Mouse (Mus musculus) natural killer cell, adult 2 months (primary cell): ENCODE data around the gene Tomt.
"Not testable (repeated sequence)": the region's sequence is repeated elsewhere in the genome, so short reads cannot be mapped to it uniquely, and the experiment has no call there.

Source experiments
- DNase-seq, 2 experiments: peaks; one replicate each; pipeline ENCODE4 v3.0.0; 2022; ENCODE audit warnings: low spot score in 2 of 2

Tomt gene

DNA sequence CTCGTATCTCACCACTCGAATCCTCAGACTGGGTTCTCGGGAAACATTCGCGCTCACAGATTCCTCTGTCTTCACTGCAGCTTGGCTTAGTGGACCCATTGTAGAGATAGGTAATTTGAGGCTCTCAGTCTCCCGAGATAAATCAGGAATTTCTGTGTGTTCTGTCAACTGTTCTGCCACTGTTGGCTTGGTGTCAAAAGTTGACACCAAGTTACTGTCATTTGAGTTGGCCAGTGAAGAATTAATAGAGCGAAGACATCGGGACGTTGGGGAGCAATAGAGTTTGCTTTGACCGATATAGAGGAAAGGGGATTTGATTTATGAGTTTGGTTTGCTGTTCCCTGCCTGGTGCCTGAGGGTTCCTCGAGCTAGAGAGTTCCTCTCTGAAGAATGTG is at the start of gene Tomt:
Gene Tomt (minus strand): TSS at position 73 of the 395 bp plus-strand sequence.
- DNase-seq = no peak

DNA sequence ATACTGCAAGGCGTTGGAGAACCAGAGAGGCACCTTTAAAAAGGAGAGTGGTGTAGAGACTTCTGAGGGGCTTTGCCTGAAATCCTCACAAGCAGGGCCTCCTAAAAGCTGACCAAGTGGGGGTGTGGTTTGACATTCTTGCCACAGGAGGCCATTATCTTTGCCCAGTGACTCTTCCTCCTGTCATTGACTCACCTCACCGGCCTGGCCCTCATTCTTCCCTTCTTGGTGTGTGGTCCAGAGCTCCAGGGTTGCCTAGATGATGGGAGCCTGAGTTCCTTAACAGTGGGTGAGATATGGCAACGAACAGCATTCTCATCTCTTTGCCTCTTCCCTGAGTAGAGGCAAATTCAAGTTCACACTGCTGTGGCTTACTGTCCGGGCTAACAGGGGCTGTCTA is 49.7 kb upstream of the Tomt start:
- DNase-seq = no peak

DNA sequence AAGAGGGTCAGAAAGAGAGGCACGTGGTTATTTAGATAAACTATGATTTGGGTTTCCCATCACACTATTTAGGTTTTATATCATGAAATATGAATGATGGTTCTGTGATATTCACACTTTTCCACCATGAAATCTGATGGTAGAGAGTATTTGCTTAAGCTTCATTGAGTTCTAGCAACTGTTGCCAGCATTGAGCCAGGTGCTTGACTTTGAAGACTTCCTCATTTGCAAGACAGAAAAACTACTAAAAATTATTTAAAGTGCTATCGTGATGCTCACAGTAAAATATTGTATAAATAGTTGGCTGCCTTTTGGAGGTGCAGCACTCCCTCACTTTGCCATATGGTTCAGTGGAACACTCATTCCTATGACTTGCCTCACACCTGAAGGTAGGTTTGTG is 49.1 kb upstream of the Tomt start:
- DNase-seq = no peak

DNA sequence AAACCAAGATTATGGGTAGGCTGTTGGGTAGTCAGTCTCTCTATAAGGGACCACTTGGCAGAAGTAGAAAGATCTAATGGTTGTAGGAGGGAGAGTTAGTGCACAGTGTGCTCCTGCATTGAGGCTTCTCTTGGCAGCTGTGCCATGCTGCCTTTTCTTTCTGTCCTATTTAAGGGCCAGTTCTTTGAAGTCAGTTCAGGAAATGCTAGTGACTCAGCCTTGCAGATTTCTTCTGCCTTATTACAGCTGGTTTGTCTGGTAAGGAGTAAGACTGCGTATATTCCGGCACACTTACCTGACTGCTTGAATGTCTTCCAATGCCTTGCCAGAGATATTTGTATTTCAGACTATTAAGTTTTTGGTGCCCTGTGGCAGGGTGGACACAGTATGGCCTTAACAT is 48.0 kb upstream of the Tomt start:
- no peak for DNase-seq

DNA sequence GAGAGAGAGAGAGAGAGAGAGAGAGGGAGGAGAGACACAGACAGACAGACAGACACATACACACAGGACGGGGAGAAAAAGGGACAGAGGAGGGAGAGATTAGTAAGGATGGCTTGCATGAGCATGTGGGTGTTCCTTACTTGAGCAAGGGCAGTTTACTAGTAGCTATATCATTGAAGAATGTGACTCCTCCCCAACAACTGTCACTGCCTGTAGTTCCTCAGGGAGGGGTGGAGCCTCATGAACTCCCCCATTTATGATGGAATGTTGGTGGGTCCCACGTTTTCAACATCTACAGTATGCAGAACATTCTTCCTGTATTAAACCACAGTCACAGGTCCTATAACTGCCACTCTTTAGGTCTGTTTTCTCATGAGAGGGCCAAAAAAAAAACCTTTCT is 45.9 kb upstream of the Tomt start:
- DNase-seq = no peak

DNA sequence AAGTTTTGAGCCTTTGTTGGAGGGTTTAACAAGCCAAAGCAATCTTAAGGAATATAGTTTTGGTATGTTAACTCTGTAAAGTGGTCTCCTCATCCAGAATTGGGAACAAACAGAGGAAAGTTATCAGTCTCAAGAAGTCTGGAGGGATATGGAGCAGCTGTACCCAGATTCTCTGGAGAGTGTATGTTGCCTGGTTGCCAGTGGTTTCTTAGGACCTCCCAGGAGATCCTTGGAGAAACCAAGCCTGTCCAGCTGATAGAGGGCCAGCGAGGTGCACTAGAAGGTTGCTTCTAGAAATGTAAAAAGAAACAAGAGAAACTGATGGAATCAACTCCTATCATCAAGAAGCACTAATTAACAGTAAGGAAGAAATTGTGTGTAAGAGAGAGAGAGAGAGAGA is 45.5 kb upstream of the Tomt start:
- no peak for DNase-seq

DNA sequence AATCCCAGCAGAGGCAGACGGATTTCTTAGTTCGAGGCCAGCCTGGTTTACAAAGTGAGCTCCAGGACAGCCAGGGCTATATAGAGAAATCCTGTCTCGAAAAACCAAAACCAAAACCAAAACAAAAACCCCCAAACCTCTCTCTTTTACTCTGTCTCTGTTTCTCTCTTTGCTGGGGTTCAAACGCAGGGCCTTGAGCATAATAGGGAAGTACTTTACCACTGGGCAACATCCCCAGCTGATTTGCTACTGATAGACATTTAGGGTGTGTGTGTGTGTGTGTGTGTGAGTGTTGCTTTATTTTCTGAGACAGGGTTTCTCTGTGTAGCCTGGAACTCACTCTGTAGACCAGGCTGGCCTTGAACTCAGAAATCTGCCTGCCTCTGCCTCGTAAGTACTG is 42.8 kb upstream of the Tomt start:
- DNase-seq = not testable (repeated sequence)

DNA sequence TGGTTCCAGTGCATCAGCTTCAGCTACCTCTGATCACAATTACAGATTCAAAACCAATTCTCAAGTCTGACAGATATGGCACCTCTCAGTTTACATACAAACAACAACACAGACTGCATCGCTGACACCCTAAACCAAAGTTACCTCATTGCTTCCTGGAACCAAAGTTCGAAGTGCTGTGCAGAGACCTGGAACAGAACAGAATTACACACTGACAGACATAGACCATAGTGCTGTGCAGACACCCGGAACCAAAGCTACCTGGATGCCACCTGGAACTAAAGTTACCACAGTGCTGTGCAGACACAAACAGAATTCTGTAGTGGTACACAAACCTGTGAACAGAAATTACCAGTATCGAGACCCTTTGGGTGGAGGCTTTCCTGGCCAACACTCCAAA is 33.6 kb upstream of the Tomt start:
- DNase-seq = no peak

DNA sequence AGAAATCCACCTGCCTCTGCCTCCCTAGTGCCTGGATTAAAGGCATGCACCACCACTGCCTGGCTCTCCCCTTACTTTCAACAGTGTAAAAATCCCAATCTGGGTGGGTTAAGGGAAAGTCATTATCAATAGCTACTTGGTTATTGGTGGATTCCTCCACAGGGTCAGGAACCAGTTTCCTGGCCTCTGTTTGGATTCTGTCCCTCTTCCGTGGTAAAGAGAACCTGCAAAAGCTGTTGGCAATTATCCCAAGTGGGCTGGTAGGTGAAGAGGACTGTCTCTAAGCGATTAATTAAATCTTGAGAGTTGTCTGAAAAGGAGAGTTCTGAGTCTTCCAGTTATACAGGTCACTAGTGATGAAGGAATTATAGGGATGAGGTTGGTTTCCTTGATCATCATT is 32.2 kb upstream of the Tomt start:
- DNase-seq = no peak

DNA sequence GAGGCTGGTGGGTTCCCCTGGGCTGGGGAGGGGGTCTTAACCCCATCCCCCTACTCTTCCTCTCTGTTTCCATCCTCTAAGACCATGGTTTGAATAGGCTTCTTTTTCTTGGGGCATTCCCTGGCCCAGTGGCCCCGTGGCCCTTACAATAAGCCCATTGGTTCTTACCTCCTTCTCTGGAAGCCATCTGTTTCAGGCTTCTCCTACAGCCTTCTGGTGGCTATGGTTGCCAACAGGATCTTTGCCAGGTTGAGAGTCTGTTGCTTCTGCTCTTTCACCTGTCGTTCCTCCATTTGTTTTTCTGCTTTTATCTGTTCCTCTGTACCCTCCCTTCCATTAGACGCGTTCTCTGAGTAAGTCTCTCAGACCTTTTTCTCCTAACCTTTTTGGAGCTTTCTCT is 31.4 kb upstream of the Tomt start:
- no peak for DNase-seq

DNA sequence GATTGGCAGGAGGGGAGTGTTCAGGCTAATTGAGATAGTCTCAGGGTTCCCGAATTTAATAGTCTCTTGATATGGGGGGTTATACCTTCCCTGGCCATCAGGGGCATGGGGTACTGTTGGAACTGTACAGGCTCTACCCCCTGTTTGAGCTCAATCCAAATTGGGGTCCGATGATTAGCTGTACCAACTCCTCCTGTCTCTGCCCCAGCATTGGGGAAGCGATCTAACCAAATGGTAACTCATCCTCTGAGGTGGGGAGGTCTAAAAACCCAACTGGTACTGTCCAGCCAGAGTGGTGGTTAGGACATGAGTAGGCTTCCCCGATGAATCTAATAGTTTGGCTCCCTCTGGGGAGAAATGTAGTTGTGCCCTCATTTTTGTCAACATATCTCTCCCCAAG is 30.8 kb upstream of the Tomt start:
- DNase-seq = no peak

DNA sequence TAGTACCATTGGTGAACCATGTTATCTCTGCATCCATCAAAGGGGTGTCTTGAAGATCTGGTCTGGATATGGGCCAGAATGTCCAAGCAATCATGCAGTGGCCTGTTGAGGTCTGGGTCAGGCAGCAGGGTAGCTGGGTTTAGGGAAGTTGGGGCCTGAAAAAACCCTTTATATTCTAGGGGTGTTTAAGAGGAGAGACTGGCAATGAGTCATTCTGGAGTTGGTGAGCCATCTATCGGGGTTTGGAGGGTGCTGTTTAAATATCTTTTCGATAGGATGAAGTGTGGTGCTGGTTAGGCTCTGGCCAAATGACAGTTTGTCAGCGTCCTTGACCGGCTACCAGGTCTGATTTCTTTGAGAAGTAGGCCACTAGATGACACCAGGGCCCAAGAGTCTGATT is 29.8 kb upstream of the Tomt start:
- no peak for DNase-seq

DNA sequence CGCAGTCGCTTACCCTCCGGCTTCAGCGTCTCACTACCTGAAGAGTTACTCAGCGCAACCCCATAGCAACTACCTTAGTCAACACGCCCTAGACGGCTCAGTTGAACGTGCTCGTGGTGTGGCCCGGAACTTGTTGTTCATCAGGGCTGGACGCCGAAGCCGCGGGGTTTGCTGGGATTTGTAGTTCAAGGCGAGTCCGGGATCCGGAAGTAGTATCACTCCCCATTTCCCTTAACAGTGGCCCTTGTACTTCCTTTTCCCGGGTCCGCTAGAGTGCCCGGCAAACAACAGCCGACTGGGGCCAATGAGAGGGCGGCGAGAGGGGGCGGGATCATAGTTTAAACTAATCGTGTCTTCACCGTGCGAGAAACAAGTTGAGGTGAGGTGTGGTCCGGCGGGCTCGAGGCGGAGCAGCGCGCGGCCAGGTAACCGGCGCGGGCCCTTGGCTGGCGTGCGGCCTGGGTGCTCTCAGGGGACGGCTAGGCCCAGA is 27.6 kb upstream of the Tomt start, which contains the start of the genes Lrrc51 and Numa1:
Gene Lrrc51 (minus strand): TSS at position 145 of the 490 bp plus-strand sequence.
Gene Numa1 (plus strand): TSS at position 361 of the 490 bp plus-strand sequence.
- DNase-seq = peak; percentile 94 to 96

DNA sequence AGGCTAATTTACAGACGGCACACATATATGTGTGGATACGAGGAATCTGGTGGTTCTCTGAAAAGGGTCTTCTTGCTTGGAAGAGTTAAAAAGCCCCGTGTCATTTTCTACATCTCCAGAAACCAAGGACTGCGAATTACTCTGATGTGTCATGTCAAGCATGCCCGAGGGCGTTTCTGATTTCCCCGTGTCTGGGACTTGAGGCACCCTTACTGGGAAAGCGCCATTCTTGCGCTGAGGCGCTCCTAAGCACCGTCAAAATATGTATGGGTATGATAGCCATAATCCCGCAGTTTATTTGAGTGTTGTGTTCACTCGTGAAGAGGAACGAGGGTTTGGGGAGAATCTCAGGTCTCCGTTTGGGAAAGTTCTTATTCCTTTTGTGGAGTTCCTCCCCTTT is 27.1 kb upstream of the Tomt start:
- DNase-seq = no peak

DNA sequence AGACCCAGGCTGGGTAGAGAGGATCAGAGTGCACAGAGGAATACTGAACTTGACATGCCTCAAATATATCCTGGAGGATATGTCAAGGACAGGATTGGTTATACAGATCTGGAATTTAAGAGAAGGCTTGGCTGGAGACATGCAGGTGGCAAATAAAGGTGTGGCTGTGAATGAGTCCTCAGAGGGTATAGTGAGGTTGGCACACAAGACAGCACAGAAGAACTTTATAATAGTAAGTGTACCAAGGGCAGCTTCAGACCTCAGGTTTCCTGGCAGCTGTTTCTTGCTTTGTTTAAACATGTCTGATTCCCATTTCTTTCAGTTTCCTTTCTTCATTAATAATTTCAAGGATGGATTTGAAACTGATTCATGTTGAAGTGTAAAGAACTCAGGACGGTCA is 26.4 kb upstream of the Tomt start:
- no peak for DNase-seq

DNA sequence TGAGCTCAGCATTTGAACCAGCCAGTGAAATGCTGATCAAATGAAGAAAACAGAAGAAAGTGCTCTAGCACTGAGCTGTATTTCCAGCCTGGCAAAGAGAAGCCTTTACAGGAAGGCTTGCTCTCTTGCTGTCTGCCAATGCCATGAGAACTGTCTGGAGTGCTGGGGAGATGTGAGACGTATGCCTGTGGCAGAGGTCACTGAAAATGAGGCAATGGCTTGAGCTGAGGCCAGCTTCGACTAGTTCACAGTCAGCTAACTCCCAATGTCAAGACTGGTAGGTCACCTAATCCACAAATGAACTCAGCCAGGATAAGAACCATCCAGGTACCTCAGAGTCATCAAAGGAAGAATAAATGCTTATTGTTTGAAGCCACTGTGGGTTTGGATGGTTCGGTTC is 21.9 kb upstream of the Tomt start:
- no peak for DNase-seq

DNA sequence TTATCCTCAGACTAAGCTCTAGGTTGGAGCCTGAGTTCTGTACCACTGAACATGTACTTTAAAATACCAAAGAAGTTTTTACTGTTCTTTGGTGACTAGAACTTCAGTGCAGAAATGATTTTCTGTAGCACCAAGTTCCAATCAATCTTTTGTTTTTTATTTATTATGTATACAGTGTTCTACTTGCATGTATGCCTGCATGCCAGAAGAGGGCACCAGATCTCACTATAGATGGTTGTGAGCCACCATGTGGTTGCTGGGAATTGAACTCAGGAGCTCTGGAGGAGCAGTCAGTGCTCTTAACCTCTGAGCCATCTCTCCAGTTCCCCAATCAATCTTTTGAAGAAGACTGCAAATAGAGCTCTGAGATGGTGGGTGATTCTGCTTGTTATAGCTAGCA is 19.7 kb upstream of the Tomt start:
- not testable (repeated sequence) for DNase-seq

DNA sequence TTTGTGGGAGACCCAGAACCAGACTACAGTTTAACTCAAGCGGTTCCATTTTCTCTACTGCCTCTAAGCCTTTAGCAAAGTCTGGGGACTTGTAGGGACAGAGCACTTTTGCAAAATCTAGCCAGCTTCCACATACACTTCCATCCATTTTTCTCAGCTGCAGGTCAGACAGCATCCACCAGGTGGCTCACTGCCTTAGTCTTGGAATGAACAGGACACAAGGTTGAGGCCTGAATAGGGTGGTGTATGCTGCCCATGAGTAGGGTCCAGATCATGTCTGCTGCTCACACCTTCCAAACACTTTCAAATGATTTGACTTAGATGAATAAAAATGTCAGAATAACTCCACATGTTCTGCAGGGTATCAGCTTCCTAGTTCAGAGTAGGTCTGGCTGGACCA is 11.9 kb upstream of the Tomt start:
- DNase-seq = peak in 1 of 2 experiments; percentile 55

DNA sequence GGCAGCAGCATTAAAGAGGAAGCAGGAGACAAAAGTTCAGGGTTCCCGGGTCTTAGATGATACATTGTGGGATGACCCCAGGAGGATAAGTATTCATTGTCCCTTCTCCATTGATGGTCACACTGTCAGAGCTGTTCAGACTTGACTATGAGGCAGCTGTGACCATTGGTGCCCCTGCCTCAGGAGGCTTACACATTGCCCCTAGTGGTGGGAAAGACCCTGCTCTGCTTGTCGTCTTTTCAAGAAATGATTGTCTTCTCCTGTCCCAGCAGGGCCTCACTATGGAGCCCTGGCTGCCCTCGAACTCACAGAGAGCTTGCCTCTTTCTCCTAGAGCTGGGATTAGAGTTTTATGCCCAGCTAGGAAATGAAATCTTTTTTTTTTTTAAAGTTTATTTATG is 5.8 kb upstream of the Tomt start:
- DNase-seq = peak in 1 of 2 experiments; percentile 22

DNA sequence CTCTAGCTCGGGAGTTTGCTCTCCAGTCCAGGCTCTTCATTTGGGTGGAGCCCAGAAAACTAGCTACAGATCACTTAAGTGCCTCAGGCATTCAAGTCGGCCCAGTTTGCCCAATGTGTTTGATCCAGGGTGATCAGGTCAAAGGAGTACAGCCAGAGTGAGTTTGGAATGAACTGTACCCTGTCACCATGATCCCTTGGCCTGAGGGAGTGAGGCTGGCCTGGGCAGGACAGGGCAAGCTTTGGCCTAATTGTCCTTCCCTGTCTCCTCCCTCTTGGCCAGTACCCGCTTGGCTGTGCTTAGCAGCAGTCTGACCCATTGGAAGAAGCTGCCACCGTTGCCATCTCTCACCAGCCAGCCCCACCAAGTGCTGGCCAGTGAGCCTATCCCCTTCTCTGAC is 4.0 kb upstream of the Tomt start:
- no peak for DNase-seq

DNA sequence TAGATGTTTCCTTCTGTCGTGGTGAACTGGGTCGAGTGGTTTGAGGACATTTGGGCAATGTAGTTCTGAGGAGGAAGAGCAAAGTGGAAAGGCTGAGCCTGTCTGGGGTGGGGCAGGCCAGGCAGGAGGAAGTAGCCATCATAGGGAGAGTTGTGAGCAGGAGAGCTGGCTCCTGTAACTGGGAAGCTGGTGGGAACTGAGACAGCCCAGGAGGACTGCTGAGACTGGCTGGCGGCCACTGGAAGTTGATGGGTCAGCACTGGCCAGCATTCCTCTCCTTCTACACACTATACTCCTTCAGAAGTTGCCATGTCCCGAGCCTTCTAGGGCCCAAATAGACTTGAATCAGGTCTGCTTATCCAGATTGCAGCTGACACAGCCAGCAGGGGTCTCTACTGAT is 2.2 kb upstream of the Tomt start:
- no peak for DNase-seq

DNA sequence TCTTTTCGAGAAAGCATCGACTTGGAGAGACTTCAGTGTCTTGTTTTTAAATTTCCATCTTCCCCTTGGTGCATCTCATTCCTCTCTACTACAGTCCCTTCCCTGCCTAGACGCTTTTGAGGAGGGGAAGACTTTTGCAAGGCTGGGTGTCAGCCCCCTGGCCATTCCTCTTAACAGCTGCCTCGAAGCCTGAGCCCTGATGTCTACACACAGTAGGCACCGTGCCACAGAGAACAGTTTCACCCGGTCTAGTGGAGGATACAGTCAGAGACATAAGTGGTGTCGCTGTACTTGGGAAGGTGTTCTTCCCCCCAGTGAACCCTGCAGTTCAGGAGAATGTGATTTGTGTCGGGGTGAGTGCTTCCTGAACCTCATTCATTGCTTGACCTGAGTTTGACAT is 537 bp upstream of the Tomt start:
- no peak for DNase-seq

DNA sequence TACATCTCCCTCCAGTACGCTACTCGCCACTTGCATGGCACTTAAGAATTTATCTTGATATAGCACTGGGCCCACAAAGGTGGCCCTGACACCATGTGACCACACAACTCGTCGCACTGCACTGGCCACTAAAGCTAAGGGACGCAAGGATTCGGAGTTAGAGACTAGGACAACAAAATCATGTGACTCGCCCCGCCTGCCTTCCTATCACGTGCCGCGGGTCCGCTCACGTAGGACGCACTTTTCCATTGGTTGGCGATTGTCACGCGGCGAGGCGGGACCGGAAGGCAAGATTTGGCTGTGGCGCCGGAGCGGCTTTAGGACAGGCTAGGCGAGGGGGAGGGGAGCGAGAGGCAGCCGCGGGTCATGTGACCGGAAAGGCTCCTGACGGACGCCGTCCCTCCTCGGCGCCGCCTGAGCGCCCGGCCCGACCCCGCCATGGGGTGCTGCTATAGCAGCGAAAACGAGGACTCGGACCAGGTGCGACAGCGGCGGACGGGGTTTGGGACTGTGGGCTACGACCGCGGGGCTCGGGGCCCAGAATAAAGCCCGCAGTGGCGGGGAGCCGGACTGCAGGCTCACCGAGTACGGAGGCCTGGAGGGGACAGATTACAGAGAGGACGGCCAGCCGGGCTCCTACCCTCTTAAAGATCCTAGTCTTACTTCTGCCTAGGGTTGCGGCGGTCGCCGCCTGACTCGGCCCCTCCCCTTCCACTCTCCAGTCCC is 435 bp downstream of the Tomt start, which contains the start of gene Lamtor1:
Gene Lamtor1 (plus strand): TSS at position 344 of the 726 bp plus-strand sequence.
- DNase-seq = peak; percentile 99 to 100

DNA sequence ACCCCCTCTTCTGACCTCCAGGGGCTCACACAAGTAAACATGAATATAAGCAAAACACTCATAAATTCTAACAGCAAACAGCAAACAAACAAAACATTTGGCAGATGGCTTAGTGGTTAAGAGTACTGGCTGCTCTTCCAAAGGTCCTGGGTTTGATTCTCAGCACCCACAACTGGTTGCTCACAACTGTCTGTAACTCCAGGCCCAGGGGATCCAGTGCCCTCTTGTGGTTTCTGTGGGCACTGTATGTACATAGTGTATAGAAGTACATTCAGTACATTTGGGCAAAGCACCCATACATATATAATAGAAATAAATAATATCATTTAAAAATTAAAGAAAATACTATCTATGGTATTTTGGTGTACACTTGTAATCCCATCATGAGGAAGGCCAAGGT is 3.3 kb downstream of the Tomt start:
- no peak for DNase-seq
